Mouse (Mus musculus) stomach, embryonic 16.5 days (tissue): ENCODE results near the gene Mapk12. TPM values are rescaled to one million over a fixed set of nuclear protein-coding genes. Genes with fewer than 3 reads are reported as not detected.

Experiments used
- ATAC-seq: fragments of 200-750 bp; cut with Nextera tagmentation; 2 replicates; pipeline ENCODE4 v1.8.0; 2017; ENCODE audit warnings: moderate number of reproducible peaks, moderate TSS enrichment; ENCODE audit not compliant: insufficient read depth, low FRiP score
- H3K27ac ChIP-seq: fragments of 300-500 bp; sonication (generic); 2 replicates; pipeline ENCODE4 v1.5.1; 2014; ENCODE audit warnings: low read length
- H3K27me3 ChIP-seq: fragments of 300-500 bp; sonication (generic); 2 replicates; pipeline ENCODE4 v1.6.1; 2014; ENCODE audit warnings: low read length, control low read depth, mixed read lengths; ENCODE audit not compliant: control insufficient read depth, insufficient read depth
- H3K36me3 ChIP-seq: fragments of 300-500 bp; sonication (generic); 2 replicates; pipeline ENCODE4 v1.6.1; 2014; ENCODE audit warnings: low read length; ENCODE audit not compliant: control insufficient read depth, insufficient read depth
- H3K4me1 ChIP-seq: fragments of 300-500 bp; sonication (generic); 2 replicates; pipeline ENCODE4 v1.6.1; 2014; ENCODE audit warnings: low read length, control low read depth, mixed read lengths; ENCODE audit not compliant: control insufficient read depth, insufficient read depth
- H3K4me2 ChIP-seq: fragments of 300-500 bp; sonication (generic); 2 replicates; pipeline ENCODE4 v1.6.1; 2014; ENCODE audit warnings: low read depth, low read length, mixed read lengths
- H3K4me3 ChIP-seq: fragments of 300-500 bp; sonication (generic); replicated peaks from 2 replicates; pipeline ENCODE4 v1.5.1; 2014; ENCODE audit warnings: mild to moderate bottlenecking, low read length
- H3K9ac ChIP-seq: fragments of 300-500 bp; sonication (generic); 2 replicates; pipeline ENCODE4 v1.6.1; 2014; ENCODE audit warnings: low read length
- H3K9me3 ChIP-seq: fragments of 300-500 bp; sonication (generic); replicated peaks from 2 replicates; pipeline ENCODE4 v1.6.1; 2016; ENCODE audit warnings: low read length, control low read depth; ENCODE audit not compliant: control insufficient read depth
- WGBS: fragments of 180-500 bp; shearing (Covaris S2); extraction: QIAGEN DNeasy Blood & Tissue Kit; methylation state at CpG from one replicate; pipeline ENCODE4 v1.1.7; 2014; 5-methylcytosine and 5-hydroxymethylcytosine counted together
- polyA plus RNA-seq: library from polyadenylated mRNA; unstranded; fragments of >200 nt; fragmentation: Nextera tagmentation; extraction: Ambion mirVana; gene quantifications from 2 replicates; pipeline ENCODE4 v1.2.1, GENCODE M21; 2015

The Mapk12 gene
- polyA plus RNA-seq, 1 experiment from 2014 or later, result 6.0 TPM

DNA sequence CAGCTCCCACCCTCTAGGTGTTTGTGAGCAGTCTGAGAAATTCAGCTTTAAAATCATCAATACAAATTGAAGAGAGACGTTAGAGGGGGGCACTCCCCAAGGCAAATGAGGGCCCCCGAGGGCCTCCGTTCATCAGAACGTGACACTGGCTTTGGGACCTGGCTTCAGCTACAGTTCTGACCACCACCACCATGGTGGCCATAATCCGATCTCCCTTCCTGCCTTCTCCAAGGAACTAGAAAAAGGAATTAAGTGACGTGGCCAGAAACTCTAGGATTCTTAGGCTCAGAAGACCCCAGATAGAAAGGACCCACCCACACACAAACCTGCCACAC is 39.1 kb upstream of the Mapk12 start:
- H3K27me3 ChIP-seq, result no peaks in the 10 kb centered on the region
- ATAC-seq, result no peak
- H3K4me3 ChIP-seq, result peak overlapping the region; percentile 74
- peak overlapping the region; percentile 97 for H3K27ac ChIP-seq
- WGBS, result 3% methylated on average over 6 of the region's 6 CpGs
- no peaks in the 10 kb centered on the region for H3K36me3 ChIP-seq
- H3K9ac ChIP-seq, result peak overlapping the region; percentile 86
- H3K9me3 ChIP-seq, result no peaks in the 10 kb centered on the region
- peak overlapping the region; percentile 90 for H3K4me2 ChIP-seq
- H3K4me1 ChIP-seq, result peaks cover 63% of the 10 kb centered on the region

DNA sequence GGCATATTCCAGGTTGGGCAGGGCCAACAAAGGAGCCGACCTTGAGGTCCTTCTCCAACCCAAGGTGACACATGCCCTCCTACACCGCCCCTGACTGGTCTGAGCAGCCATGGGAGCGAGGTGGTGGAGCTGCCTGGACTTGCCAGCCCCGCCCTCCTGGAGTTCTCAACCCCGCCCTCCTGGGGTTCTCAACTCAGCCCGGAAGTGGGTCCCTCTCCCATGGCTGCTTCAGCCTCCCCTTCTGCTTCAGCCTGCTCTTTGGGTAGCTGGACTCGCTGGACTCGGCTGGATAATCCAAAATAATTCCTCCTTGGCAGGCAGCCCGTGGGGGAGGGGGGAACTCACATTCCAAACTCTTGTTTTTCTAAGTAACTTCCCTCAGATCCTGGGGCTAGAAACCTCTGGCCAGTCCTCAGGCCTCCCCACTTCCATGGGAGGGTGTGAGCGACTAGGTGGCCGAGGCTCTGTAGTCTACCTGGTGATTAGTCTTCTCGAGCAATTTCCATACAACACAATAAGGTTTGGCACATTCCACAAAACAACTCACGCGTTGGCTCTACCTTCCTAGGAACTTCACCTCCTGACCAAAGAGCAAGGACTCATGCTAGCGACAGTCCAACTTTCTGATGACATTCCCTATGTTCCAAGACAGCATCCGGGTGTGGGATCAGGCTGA is 38.6 kb upstream of the Mapk12 start:
- H3K4me1 ChIP-seq, result peaks cover 68% of the 10 kb centered on the region
- peak overlapping the region; percentile 74 for H3K4me3 ChIP-seq
- H3K9me3 ChIP-seq, result no peaks in the 10 kb centered on the region
- WGBS, result 2% methylated on average over 16 of the region's 16 CpGs
- H3K4me2 ChIP-seq, result peak overlapping the region; percentile 90
- peak overlapping the region; percentile 97 for H3K27ac ChIP-seq
- peak; percentile 82 for ATAC-seq
- peak overlapping the region; percentile 86 for H3K9ac ChIP-seq
- H3K36me3 ChIP-seq, result no peaks in the 10 kb centered on the region
- H3K27me3 ChIP-seq, result no peaks in the 10 kb centered on the region

DNA sequence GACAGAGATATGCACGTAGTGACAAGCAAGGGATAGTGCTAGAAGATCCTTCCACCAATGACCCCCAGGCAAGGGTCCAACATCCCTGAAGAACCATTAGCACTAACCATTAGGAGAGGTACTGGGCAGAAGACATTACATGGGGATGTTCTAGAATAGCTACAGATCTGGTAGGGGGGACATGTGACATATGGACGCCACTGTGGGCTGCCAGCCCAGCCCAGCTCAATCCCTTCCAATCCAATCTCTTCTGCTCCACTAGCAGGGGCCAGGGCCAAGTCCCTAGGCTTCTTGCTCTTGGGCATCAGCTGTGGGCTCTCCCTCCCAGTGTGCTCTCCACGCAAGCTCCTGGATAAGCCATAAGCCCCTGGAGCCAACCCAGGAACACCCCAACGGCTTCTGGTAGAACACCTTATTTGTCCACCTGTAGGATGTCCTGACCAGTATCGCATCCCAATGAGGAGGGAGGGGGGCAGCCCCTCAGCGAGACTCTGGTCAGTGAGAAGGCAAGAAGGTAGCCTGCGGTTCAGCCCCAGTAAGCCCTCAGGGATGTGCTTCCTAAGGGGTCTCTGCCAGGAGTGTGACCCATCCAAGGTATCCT is 37.9 kb upstream of the Mapk12 start:
- H3K4me1 ChIP-seq, result peaks cover 72% of the 10 kb centered on the region
- no peaks in the 10 kb centered on the region for H3K27me3 ChIP-seq
- peak overlapping the region; percentile 74 for H3K4me3 ChIP-seq
- no peaks in the 10 kb centered on the region for H3K9me3 ChIP-seq
- H3K9ac ChIP-seq, result peak overlapping the region; percentile 86
- 63% methylated on average over 7 of the region's 7 CpGs for WGBS
- peak overlapping the region; percentile 97 for H3K27ac ChIP-seq
- H3K4me2 ChIP-seq, result peak overlapping the region; percentile 90
- ATAC-seq, result no peak
- no peaks in the 10 kb centered on the region for H3K36me3 ChIP-seq

DNA sequence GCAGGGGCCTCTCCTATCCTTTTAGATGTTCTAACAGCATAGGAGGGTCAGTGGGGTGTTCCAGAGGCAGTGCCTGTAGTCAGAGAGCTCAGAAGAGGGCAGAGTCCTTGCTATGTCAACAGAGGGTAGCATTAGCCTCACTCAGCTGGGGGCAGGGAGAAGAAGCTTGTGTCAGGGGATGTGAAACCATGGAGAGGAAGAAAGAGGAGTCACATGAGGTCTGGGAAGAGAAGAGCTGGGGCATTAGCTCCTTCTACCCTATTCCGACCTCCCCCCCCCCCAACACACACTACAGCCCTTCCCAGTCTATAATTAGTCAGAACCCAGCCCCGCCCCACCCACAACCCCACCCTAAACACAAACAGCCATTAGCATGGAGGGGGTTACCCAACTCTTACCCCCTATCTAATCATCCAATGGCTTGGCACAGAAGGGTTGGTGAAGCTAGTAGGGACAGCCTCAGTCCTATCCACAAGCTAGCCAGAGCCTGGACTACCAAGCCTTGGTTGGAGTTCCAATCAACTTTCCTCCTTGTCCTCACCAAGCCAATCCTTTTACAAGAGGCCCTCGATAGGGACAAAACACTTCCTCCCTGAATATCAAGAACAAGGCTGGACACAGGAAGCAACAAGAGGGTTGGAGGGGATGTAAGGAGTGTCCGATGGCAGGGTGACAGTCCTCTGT is 37.2 kb upstream of the Mapk12 start:
- peak; percentile 4; the same call in 1 of the 2 replicates for ATAC-seq
- no peaks in the 10 kb centered on the region for H3K9me3 ChIP-seq
- H3K4me3 ChIP-seq, result peak overlapping the region; percentile 74
- peak overlapping the region; percentile 90 for H3K4me2 ChIP-seq
- H3K27ac ChIP-seq, result peak overlapping the region; percentile 97
- no peaks in the 10 kb centered on the region for H3K36me3 ChIP-seq
- H3K4me1 ChIP-seq, result peaks cover 72% of the 10 kb centered on the region
- 46% methylated on average over 4 of the region's 4 CpGs for WGBS
- H3K27me3 ChIP-seq, result no peaks in the 10 kb centered on the region
- peak overlapping the region; percentile 86 for H3K9ac ChIP-seq

DNA sequence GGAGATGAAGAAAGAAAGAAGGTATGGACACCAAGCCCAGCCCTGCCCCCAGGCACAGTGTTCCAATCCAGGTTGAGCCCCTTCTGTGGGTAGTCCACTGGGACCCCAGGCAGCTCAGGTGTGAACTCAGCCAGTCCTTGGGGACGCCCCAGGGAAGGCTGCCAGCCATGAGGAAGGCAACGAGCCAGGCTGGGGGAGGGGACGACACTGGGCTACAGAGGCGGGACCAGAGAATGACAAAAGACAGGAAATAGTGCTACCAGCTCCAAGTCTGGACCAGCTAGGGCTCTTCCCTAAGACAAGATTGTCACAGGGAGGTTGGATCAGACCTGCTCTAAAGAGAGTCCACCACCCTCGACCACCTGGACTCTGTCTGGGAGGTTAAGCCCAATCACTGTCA is 36.6 kb upstream of the Mapk12 start:
- Histone ChIP-seq H3K36me3 (no peaks in the 10 kb centered on the region), H3K9ac (peak overlapping the region; percentile 63), H3K9me3 (no peaks in the 10 kb centered on the region), H3K4me1 (peaks cover 72% of the 10 kb centered on the region), H3K27me3 (no peaks in the 10 kb centered on the region), H3K4me2 (peak overlapping the region; percentile 90), H3K4me3 (peak overlapping the region; percentile 19; the same call in 1 of the 2 replicates), H3K27ac (peak overlapping the region; percentile 97)
- WGBS, result 8% methylated on average over 5 of the region's 5 CpGs
- no peak for ATAC-seq

DNA sequence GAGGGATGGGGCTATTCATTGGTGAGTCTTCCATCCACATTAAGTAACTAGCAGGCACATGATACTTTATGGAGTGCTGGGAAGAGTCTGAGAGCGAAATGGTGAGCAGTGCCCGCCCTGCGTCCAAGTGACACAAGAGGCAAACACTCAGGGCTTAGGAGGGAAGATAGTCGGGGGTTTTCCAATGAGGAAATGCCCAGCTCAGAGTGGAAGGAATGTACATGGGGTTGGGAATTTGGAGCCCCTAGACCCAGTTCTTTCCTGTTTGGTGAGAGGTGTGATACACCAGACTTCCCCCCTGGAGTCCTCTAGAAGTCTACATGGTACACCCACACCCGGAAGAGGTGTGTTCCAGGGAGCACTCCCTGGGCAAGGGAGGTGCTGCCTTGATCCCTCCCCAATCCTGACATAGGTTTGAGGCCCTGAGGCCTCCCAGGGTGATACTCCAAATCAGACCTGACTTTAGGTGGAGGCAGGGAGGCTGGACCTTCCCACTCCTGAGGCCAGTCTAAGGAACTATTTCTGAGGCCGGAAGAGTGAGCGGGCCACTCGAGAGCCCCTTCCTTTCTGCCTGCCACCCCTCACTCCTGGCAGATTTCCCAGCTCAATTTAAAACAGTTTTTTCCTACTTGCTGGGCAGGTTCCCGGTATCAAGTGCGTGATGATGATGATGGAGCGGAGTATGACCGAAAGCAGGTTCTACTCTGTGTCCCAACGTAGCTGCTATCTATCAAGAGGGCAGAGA is 35.1 kb upstream of the Mapk12 start:
- 0 out of 2 replicates have a peak overlapping the region, but pooled peaks have one; percentile 22 for H3K9ac ChIP-seq
- H3K4me2 ChIP-seq, result peak overlapping the region; percentile 90; the same call in 1 of the 2 replicates
- H3K4me1 ChIP-seq, result peaks cover 70% of the 10 kb centered on the region
- H3K4me3 ChIP-seq, result no peak overlapping the region
- no peak for ATAC-seq
- no peaks in the 10 kb centered on the region for H3K27me3 ChIP-seq
- no peaks in the 10 kb centered on the region for H3K36me3 ChIP-seq
- peak overlapping the region; percentile 54 for H3K27ac ChIP-seq
- 61% methylated on average over 13 of the region's 13 CpGs for WGBS
- no peaks in the 10 kb centered on the region for H3K9me3 ChIP-seq

DNA sequence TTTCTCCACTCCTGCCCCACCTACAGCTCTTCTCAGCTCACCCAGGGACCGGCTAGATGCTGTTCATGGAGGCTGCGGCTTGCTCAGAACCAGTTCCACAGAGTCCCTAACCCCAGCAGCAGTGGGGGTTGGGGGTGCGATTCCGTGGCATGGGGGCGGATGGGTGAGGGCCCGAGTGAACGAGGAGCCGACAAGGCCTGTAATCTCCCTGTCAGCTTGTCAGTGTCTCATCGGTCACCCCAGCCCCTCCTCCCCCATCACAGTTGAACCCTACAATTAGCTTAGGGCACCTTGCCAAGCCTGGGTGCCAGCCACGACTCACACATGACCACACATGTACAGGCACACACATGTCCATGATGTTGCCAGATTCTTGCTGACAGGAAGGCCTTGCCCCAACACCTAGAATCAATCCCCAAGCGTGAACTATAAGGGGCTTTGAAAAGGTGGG is 34.4 kb upstream of the Mapk12 start:
- H3K4me1 ChIP-seq, result peaks cover 76% of the 10 kb centered on the region
- H3K9ac ChIP-seq, result peak overlapping the region; percentile 53; the same call in 1 of the 2 replicates
- peak overlapping the region; percentile 54 for H3K27ac ChIP-seq
- no peak overlapping the region for H3K4me3 ChIP-seq
- H3K4me2 ChIP-seq, result peak overlapping the region; percentile 99; the same call in 1 of the 2 replicates
- H3K36me3 ChIP-seq, result no peaks in the 10 kb centered on the region
- 54% methylated on average over 11 of the region's 11 CpGs for WGBS
- ATAC-seq, result no peak
- H3K27me3 ChIP-seq, result no peaks in the 10 kb centered on the region
- H3K9me3 ChIP-seq, result no peaks in the 10 kb centered on the region

DNA sequence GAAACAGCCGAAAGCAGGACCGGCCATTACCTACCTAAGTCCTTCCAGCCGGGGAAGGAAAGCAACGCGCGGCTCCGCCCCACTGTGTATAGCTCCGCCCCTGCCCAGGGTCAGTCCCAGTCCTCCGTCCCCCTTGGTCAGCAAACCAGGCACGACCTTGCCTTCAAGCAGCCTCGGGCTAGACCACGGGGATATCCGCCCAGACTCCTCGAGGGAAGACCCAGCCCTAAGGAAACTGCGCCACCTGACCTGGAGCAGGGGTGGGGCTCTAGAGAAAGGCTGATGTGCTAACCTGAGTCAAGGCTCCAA is 33.4 kb upstream of the Mapk12 start:
- H3K27ac ChIP-seq, result peak overlapping the region; percentile 54
- H3K9ac ChIP-seq, result peak overlapping the region; percentile 82
- peaks cover 85% of the 10 kb centered on the region for H3K4me1 ChIP-seq
- H3K36me3 ChIP-seq, result no peaks in the 10 kb centered on the region
- ATAC-seq, result peak; percentile 52
- no peaks in the 10 kb centered on the region for H3K27me3 ChIP-seq
- peak overlapping the region; percentile 62 for H3K4me3 ChIP-seq
- 3% methylated on average over 15 of the region's 15 CpGs for WGBS
- no peaks in the 10 kb centered on the region for H3K9me3 ChIP-seq
- peak overlapping the region; percentile 99 for H3K4me2 ChIP-seq
